Mouse (Mus musculus) lung, postnatal 0 days (tissue): ENCODE data around the gene Pdlim7.

Source experiments
- CTCF ChIP-seq: IDR thresholded peaks from 2 replicates; pipeline ENCODE4 v1.5.1; 2016; ENCODE audit warnings: antibody characterized with exemption, mild to moderate bottlenecking
- EP300 ChIP-seq: IDR thresholded peaks from 2 replicates; pipeline ENCODE4 v1.6.1; 2016; ENCODE audit warnings: antibody characterized with exemption, mild to moderate bottlenecking, control low read depth

DNA sequence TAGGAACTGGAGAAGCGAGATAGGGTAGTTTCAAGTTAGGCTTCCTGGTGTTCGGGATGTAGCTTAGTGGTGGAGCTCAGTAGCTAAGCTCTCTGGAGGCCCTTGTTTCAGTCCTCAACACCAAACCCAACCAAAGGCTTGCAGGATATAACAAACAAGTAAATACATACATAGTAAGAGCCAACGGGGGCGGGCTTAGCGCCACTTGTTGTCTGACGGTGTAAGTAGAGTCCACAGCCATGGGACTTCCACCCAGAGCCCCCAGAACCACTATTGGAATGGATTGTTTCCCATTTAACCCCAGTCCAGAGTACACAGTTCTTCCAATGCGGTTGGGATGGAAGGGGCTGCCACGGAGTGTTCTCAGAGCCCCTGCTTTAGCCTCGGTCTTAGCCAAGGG is 352 bp upstream of the Pdlim7 start:
- no peak for TF ChIP-seq CTCF
- no peak for TF ChIP-seq EP300
